Mouse (Mus musculus) myocyte (in vitro differentiated cells): ENCODE measurements at regions not wholly inside any gene's neighbourhood (a gene's known extent, or its start where the extent isn't known, plus 50 kb on each side); places are given as distances from the start of the nearest gene placed in this dataset.

ENCODE experiments used
- H3K27me3 ChIP-seq: one replicate; pipeline ENCODE4 v1.6.1; 2011; ENCODE audit not compliant: control insufficient read depth, insufficient read depth, insufficient read length
- H3K36me3 ChIP-seq: one replicate; pipeline ENCODE4 v1.6.1; 2011; ENCODE audit not compliant: control insufficient read depth, insufficient read depth
- H3K4me2 ChIP-seq: one replicate; pipeline ENCODE4 v1.6.1; 2011; ENCODE audit warnings: low read depth, control low read depth
- H3K4me3 ChIP-seq: one replicate; pipeline ENCODE4 v1.5.1; 2011; ENCODE audit warnings: mild to moderate bottlenecking, control low read depth, moderate library complexity
- H3K79me2 ChIP-seq: one replicate; pipeline ENCODE4 v1.6.1; 2011; ENCODE audit not compliant: control insufficient read depth, insufficient read depth
- H3ac ChIP-seq: one replicate; pipeline ENCODE4 v1.6.1; 2011; ENCODE audit not compliant: control insufficient read depth, insufficient read length
- CEBPB ChIP-seq: IDR thresholded peaks from 2 replicates; pipeline ENCODE4 v1.6.1; 2011; ENCODE audit warnings: mild to moderate bottlenecking, moderate library complexity; ENCODE audit not compliant: poor library complexity, insufficient read depth, severe bottlenecking
- E2F4 ChIP-seq: IDR thresholded peaks from one replicate; pipeline ENCODE4 v1.6.1; 2011; ENCODE audit warnings: mild to moderate bottlenecking, control low read depth, moderate library complexity; ENCODE audit not compliant: insufficient read depth
- MAX ChIP-seq: IDR thresholded peaks from one replicate; pipeline ENCODE4 v1.6.1; 2011; ENCODE audit warnings: low read depth, mild to moderate bottlenecking, control low read depth
- MYOD1 ChIP-seq, 3 experiments: IDR thresholded peaks; one replicate each; pipeline ENCODE4 v1.6.1; 2011; ENCODE audit warnings: control low read depth in 2 of 3, low read depth in 2 of 3, mild to moderate bottlenecking in 2 of 3, moderate library complexity in 1 of 3; ENCODE audit not compliant: insufficient read length in 2 of 3, control insufficient read depth in 1 of 3
- MYOG ChIP-seq, 3 experiments: IDR thresholded peaks; one replicate each; pipeline ENCODE4 v1.6.1; 2011; ENCODE audit warnings: control low read depth in 2 of 3, low read depth in 2 of 3, mild to moderate bottlenecking in 2 of 3; ENCODE audit not compliant: insufficient read length in 2 of 3, control insufficient read depth in 1 of 3, insufficient read depth in 1 of 3
- POLR2A ChIP-seq: IDR thresholded peaks from one replicate; pipeline ENCODE4 v1.6.1; 2011; ENCODE audit warnings: low read depth, mild to moderate bottlenecking, control low read depth, moderate library complexity; ENCODE audit not compliant: insufficient read length
- POLR2AphosphoS2 ChIP-seq: IDR thresholded peaks from one replicate; pipeline ENCODE4 v1.6.1; 2011; ENCODE audit warnings: low read depth, control low read depth; ENCODE audit not compliant: insufficient read length
- REST ChIP-seq: IDR thresholded peaks from one replicate; pipeline ENCODE4 v1.6.1; 2011; ENCODE audit warnings: mild to moderate bottlenecking, control low read depth, moderate library complexity; ENCODE audit not compliant: insufficient read depth, insufficient read length
- SRF ChIP-seq: IDR thresholded peaks from one replicate; pipeline ENCODE4 v1.6.1; 2011; ENCODE audit warnings: low read depth; ENCODE audit not compliant: control insufficient read depth, insufficient read length
- TCF12 ChIP-seq: IDR thresholded peaks from one replicate; pipeline ENCODE4 v1.6.1; 2011; ENCODE audit warnings: mild to moderate bottlenecking, control low read depth; ENCODE audit not compliant: poor library complexity, insufficient read depth, severe bottlenecking
- TCF3 ChIP-seq: IDR thresholded peaks from one replicate; pipeline ENCODE4 v1.6.1; 2011; ENCODE audit warnings: low read depth, control low read depth; ENCODE audit not compliant: insufficient read length
- USF1 ChIP-seq: IDR thresholded peaks from one replicate; pipeline ENCODE4 v1.6.1; 2011; ENCODE audit warnings: low read depth, mild to moderate bottlenecking, control low read depth, moderate library complexity

GRCm38 (mm10) chrX:11915984-11916383 is 244.2 kb downstream of the Bcor start:
- H3K79me2 ChIP-seq = no peaks in the 10 kb centered on the region
- TF ChIP-seq USF1 = no peak
- TF ChIP-seq TCF3 = no peak
- no peak for TF ChIP-seq CEBPB
- TF ChIP-seq TCF12 = no peak
- TF ChIP-seq MYOG (IDR thresholded peaks at IDR 0.05; ENCODE audit: control insufficient read depth in 1 of 3, insufficient read depth in 1 of 3, insufficient read length in 2 of 3, low read depth in 2 of 3) = no peak
- TF ChIP-seq POLR2AphosphoS2 = no peak
- TF ChIP-seq MYOD1 (IDR thresholded peaks at IDR 0.05; ENCODE audit: control insufficient read depth in 1 of 3, insufficient read length in 2 of 3, low read depth in 2 of 3) = no peak
- no peak overlapping the region for H3K4me3 ChIP-seq
- no peaks in the 10 kb centered on the region for H3K36me3 ChIP-seq
- no peak overlapping the region for H3ac ChIP-seq
- no peak overlapping the region for H3K4me2 ChIP-seq
- no peaks in the 10 kb centered on the region for H3K27me3 ChIP-seq

GRCm38 (mm10) chrX:11920231-11920630 is 239.9 kb downstream of the Bcor start:
- Histone ChIP-seq H3K4me2 (peak overlapping the region; percentile 10), H3K27me3 (no peaks in the 10 kb centered on the region), H3K4me3 (no peak overlapping the region), H3K36me3 (no peaks in the 10 kb centered on the region), H3K79me2 (no peaks in the 10 kb centered on the region), H3ac (no peak overlapping the region)
- TF ChIP-seq MYOG (IDR thresholded peaks at IDR 0.05; ENCODE audit: control insufficient read depth in 1 of 3, insufficient read depth in 1 of 3, insufficient read length in 2 of 3, low read depth in 2 of 3) (peak in 2 of 3 experiments; percentile 27 to 59), REST (no peak), MYOD1 (IDR thresholded peaks at IDR 0.05; ENCODE audit: control insufficient read depth in 1 of 3, insufficient read length in 2 of 3, low read depth in 2 of 3) (peak in 1 of 3 experiments; percentile 58)

- TF ChIP-seq MAX (no peak), POLR2A (no peak), TCF12 (peak; percentile 29), MYOG (IDR thresholded peaks at IDR 0.05; ENCODE audit: control insufficient read depth in 1 of 3, insufficient read depth in 1 of 3, insufficient read length in 2 of 3, low read depth in 2 of 3) (peak in 1 of 3 experiments; percentile 24), MYOD1 (IDR thresholded peaks at IDR 0.05; ENCODE audit: control insufficient read depth in 1 of 3, insufficient read length in 2 of 3, low read depth in 2 of 3) (peak; percentile 79 to 94 (median 92)), POLR2AphosphoS2 (no peak), TCF3 (no peak)
- Histone ChIP-seq H3K4me2 (no peak overlapping the region), H3K4me3 (no peak overlapping the region), H3K79me2 (no peaks in the 10 kb centered on the region), H3ac (no peak overlapping the region), H3K27me3 (no peaks in the 10 kb centered on the region), H3K36me3 (no peaks in the 10 kb centered on the region)
Measured at GRCm38 (mm10) chrX:11924639-11925302, 235.4 kb downstream of the Bcor start.

DNA sequence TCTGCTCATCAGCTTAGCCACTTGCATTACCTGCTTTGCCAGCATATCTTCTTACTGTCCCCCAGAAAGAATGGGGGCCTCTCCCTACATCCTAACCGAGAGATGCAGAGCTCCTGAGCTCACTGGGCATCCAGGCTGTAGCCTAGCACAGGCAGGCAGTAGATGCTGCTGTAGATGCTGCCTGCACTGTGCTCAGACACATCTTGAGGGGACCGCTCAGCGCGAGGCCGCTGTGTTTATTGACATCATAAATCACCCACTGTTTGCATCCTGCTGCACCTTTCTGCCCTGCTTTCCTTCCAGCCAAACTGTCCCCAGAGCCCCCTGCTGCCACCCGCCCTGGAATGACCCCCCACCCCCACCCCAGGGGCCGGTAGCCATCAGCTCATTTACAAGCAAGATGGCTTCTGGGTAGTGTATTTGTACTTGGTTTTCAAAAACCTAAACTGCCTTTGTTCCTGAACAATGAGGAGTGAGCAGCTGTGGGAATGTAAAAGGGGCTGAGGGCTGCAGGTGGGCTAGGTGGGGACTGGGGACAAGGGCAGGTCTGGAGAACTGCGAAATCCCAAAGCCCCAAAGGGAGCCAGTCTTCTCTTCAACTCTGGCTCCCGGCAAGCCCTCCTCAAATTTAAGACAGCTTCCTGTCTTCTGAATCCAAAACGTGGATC is 233.2 kb downstream of the Bcor start:
- H3ac ChIP-seq = no peak overlapping the region
- H3K4me2 ChIP-seq = no peak overlapping the region
- H3K27me3 ChIP-seq = no peaks in the 10 kb centered on the region
- no peaks in the 10 kb centered on the region for H3K79me2 ChIP-seq
- no peak overlapping the region for H3K4me3 ChIP-seq
- no peak for TF ChIP-seq POLR2AphosphoS2
- TF ChIP-seq TCF12 = no peak
- no peak for TF ChIP-seq MYOG (IDR thresholded peaks at IDR 0.05; ENCODE audit: control insufficient read depth in 1 of 3, insufficient read depth in 1 of 3, insufficient read length in 2 of 3, low read depth in 2 of 3)
- H3K36me3 ChIP-seq = no peaks in the 10 kb centered on the region

GRCm38 (mm10) chrX:11929448-11929847 is 230.7 kb downstream of the Bcor start:
- peak; percentile 88 for TF ChIP-seq SRF
- TF ChIP-seq TCF3 = peak; percentile 41
- TF ChIP-seq E2F4 = no peak
- peak in 2 of 3 experiments; percentile 84 to 95 for TF ChIP-seq MYOD1 (IDR thresholded peaks at IDR 0.05; ENCODE audit: control insufficient read depth in 1 of 3, insufficient read length in 2 of 3, low read depth in 2 of 3)
- Histone ChIP-seq H3K4me2 (peak overlapping the region; percentile 56), H3K27me3 (no peaks in the 10 kb centered on the region), H3K4me3 (no peak overlapping the region), H3ac (no peak overlapping the region), H3K79me2 (no peaks in the 10 kb centered on the region), H3K36me3 (no peaks in the 10 kb centered on the region)
